Mouse (Mus musculus) T-cell, adult 2 months (primary cell): ENCODE measurements around the gene Baiap2.

Experiments used
- DNase-seq: peaks from one replicate; pipeline ENCODE4 v3.0.0; 2022; ENCODE audit warnings: low spot score

The Baiap2 gene

DNA sequence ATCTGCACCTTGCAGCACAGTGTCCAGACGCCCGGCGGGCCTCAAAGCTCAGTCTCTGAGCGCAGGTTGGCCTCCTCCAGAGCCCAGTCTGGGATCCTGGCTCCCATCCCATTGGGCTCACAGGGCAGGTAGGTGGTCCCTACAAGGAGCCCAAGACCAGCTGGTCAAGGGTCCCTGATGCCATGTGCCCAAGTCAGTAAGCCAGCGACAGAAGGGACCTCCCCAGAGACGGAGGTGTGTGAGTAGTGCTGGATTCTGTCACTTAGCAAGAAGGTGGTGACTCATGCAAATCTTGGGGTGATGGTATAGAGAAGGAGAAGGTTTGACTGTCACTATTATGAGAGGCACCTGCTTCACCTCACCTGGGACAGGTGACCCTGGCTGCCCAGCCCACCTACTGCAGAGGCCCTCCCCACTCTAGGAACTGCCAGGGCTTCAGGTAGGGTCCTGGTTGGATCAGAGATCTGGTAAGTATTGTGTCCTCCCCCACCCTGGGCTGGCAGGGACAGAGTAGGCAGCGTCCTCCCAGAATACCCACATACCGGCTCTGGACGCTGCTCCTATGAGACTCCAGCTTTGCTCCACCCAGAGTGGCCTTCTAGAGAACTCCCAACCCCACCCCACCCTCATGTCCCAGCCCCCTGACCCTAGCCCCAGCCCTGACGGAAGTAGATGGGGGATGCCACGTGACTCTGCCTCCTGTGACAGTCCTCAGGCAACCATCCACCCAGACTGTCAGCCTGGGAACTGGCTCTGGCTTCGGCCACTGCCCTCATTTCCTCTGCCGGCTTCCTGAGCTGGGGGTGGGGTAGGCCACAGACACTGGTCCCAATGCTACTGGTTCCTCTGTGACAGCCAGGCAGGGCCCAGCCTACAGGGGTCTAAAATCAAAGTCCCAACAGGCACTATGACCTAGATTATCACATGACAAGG, 98.9 kb downstream of the Baiap2 start:
- DNase-seq: no peak

DNA sequence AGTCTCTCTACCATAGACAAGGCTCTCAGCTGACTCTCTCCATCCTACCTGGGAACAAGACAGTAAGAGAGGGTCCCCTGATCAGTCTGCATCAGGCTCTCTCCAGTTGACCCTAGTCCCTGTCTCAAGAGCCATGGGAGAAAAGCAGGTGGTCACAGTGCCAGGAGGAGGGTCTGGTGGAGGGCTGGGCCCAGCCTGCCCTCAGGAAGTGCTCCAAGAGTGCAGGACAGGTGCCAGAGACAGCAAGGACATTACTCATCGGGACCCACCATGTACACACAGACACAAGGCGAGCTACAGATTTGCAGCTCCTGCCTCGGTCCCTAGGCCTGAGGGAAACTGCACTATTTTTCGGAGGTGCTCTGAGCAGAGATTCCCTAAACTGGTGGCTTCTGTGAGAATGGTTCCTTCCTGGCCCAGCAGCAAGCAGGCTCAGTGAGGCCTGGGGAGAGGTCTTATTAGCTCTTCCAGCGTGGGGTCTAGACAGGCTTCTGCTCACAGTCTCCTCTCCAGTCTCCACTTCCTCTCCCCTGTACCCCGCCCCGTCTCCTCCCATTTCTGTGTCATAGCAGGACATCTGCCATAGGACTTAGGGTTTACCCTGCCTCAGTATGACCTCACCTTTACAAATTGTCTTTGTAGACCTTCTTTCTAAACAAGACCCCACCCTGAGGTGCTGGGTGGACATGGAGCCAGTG, 99.7 kb downstream of the Baiap2 start:
- no peak for DNase-seq

DNA sequence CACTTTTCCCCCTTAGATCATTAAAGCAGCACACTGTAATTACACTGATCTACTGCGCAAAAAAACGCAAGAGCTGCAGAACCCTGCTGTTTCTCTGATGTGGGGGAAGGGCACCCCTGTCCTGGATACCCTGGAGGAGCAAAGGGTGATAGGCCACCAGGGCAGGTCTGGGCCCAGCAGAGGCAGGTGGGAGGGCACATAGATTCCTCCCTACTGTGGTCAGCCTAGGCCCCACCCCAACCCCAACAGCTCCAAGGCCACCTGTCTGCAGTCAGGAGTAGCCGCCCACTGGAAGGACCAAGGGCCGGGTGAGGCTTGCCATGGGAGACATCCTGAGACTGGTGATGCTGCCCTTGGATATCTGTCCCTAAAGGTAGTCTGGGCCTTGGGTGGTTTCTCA, 102.8 kb downstream of the Baiap2 start:
- DNase-seq: no peak

DNA sequence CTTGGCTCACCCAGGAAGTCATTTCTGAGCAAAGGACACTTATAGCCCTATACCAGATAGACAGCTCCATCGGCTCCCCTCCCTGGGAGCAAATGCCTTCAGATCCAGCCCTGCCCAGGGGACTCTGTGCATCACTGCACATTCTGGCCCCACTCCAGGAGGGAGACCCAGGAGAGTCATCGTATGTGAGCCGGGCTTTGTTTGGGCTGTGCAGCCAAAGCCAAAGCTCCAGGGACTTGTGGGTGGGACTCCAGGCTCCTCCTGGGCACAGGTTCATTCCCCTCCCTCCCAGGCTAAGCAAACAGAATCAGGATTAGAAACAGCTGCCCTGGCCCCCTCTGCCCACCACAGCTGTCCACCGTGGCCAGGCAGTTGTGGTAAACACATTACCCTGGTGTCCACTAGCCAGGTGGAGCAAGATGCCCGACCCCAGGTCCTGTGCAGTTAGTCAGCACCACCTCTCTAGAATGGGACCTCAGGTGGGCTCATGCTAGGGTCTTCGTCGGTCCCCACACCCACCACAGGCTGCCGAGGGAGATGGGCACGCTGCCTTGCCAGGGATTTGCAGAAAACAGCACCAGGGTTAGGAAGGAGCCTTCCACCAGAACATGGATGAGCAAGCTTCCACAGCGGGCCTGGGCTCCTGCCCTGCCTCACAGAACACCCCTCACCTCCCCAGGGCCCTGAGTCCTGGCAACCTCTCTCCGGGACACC, 103.4 kb downstream of the Baiap2 start:
- DNase-seq: no peak

DNA sequence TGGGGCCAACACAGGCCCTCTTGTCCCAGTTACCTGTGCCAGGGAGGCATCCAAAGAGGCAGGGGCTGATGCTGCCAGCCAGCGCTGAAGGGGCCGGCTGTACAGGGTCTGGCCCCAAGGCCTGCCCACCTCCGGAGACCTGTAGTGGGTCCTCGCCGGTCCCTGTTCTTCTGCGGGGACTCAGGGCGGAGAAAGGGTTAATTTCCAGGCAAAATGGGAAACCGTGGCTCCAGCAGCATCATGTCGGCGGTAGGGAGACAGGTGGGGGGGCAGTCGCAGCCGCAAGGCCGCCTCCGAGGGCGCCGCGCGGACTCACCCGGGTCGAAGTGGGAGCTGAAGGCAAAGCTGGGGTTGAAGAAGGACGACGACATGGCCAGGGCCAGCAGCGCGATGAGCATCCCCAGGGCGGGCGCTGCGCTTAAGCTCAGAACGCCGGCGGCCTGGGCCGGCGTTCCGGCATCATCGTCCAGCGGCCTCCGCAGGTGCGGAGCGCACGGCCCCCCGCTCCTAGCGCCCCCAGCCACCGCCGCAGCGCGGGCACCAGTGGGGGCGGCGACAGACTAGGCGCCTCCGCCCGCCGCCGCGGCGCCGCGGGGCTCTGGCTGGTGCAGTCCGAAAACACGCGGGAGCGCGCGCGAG, 104.1 kb downstream of the Baiap2 start, which contains the start of gene Aatk:
Gene Aatk, minus strand, starts transcription at position 615 of the 639 bp plus-strand sequence.
- DNase-seq: no peak

DNA sequence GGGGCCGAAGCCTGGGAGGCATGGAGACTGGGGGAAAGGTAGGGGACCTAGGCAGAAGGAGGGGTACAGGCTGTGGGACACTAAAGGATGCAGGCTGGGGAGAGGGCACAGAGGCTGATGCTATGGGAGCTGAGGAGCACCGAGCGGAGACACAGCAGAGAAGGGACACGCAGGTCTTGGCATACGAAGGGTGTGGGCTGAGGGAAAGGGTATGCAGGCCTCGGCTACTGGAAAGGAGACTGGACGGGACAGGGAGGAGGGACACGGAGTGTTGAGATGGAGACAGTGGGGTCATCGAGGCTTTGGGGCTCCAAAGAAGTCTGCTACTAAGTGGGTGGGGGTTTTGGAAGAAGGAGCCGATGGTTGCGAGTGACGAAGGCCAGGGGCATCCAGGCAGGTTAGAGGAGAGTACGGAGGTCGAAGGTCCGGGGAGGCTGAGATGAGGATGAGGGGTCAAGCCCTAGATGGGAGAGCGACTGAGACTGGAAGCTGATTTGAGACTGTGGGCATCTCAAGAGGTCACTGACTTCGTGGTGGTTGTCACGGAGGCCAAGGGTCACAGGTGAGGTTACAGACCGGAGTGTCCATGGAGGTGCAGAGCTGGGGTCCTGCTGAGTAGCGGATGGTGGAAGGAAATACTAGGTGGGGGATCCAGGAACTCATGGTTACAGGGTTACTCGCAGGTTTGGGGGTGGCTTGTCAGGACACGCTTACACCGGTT, 105.1 kb downstream of the Baiap2 start:
- no peak for DNase-seq

DNA sequence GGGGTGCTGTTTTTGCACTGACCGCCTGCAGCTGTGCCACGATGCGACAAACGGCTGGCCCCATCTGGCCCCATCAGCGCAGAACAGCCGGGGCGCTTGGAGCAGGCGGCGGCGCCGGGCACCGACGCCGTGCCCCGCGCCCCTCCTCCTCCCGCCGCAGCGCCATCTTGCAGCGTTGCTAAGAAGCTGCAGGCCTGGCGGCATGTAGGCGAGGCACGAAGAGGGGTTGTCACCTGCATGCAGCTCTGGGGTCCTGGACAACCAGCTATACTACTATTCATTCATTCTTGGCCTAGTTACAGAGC, 105.6 kb downstream of the Baiap2 start:
- no peak for DNase-seq

DNA sequence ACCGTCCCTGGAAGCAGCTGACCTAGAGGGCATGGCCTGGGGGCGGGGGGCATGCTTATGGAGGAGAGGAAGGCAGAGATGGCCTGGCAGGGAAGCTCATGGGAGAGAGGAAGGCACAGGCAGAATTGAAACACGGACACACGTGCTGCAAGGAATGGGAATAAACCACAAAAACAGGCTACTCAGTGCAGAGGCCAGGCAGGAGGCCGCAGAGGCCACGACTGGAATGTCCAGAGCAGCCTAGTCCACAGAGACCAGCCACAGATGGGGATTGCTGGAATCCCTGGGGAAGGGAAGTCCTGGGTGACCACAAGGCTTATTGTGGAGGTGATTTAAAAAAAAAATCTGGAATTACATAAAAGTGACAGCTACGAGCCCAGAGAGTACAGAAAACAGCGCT, 106.5 kb downstream of the Baiap2 start:
- DNase-seq: no peak

DNA sequence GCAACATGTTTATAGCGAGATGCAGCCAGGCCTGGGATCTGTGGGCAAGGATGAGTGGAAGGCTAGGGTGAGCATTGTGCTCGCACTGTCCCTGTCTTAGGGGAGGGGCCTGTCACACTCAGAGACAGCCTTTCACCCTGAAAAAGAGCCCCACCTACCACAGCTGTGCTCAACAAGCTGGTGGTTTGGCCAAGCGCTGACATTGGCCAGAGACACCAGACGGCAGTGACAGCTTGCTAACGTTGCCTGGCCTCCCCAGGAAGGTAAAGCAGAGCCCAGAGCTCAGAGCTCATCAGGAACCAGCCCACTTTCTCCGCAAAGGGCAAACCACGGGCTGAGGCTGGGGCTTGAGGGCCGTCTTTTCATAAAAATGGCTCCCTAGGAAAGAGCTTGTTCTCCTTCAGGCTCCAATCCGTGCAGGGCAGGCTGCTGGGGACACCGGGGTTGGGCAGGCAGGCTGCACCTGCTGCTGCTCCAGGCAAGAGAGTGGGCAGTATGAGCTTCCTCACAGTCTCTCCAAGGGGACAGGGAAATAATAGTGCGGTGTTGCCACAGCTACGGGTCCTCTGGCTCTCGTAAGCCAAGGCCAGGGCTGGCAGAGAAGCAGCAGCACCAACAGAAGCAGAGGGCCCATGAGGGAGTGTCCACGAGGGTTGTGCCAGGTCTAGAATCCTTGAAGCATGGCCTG, 108.7 kb downstream of the Baiap2 start:
- no peak for DNase-seq

DNA sequence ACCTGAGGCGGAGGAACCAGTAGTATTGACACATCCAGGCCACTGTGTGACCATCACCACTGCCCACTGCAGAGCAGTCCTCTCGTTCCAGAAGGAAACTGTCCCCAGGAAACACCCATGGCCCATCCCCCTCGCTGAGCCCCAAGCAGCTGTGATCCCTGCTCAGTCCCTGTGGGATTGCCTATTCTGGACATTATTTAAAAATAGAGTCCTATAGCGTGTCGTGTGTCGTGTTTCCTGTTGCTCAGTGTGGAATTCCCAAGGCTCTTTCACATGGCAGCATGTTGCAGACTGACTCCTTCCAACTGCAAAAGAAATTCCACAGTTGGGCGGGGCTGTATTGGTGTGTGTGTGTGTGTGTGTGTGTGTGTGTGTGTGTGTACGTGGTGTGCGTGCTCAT, 109.7 kb downstream of the Baiap2 start:
- DNase-seq: no peak

DNA sequence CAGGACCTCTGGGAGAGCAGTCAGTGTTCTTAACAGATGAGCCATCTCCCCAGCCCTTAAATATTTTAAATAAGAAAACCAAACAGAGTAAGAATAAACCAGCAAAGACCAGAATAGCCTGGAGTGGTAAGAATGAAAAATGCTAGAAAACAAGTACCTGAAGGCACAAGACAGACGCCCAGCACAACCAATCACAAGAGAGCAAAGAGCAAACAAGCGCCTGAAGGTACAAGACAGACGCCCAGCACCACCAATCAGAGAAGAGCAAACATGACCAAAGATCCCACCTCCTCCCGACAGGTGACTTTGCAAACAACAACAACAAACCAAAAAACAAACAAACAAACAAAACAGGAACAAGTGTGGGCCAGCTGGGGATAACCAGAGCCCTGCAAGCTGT, 111.3 kb downstream of the Baiap2 start:
- DNase-seq: no peak

DNA sequence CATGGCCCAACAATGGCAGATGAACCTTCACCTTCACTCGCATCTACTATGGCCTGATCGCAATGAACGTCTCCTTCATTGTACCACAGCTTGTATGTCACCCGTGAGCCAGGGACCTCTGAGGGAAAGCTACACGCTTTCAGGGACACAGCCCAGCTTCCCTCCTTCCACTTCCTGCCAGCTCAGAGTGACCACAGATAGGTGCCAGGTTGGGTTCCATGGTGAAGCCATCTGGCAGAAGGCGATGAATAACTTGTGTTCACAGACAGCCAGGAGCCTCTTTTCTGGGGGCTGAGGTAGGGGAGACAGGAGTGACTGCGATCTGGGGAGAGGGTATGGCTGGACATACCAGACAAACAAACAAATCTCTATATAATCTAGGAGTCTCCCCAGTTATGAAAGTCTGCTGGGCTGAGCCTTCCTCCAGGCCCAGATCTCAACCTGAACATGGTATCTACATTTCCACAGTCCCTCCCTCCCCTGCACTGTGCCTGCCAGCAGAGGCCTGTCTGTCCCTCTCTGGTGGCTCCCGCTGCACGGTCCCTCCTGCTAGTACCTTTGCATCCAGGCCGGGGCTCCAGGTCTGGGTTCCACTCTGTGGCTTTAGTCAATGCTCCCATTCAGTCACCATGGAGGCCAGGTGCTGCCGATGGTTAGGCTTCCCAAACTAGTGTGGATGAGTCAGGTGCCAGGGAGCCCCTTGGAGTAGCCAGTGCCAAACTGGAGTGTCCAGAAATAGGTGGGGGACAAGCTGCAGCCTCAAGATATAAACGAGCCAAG, 113.6 kb downstream of the Baiap2 start:
- DNase-seq: no peak
